Mouse (Mus musculus) cerebellum, adult (tissue): Measurements from ENCODE around the gene Plekha1.
A peak's percentile ranks its signal among the peaks of the same experiment; 100 is the strongest.

Experiments used
- ATAC-seq: cut with Nextera tagmentation; 2 replicates; pipeline ENCODE4 v1.9.2; 2017; ENCODE audit warnings: mild to moderate bottlenecking, moderate library complexity, mixed read lengths; ENCODE audit not compliant: insufficient number of reproducible peaks, low FRiP score, low TSS enrichment

Gene Plekha1

DNA sequence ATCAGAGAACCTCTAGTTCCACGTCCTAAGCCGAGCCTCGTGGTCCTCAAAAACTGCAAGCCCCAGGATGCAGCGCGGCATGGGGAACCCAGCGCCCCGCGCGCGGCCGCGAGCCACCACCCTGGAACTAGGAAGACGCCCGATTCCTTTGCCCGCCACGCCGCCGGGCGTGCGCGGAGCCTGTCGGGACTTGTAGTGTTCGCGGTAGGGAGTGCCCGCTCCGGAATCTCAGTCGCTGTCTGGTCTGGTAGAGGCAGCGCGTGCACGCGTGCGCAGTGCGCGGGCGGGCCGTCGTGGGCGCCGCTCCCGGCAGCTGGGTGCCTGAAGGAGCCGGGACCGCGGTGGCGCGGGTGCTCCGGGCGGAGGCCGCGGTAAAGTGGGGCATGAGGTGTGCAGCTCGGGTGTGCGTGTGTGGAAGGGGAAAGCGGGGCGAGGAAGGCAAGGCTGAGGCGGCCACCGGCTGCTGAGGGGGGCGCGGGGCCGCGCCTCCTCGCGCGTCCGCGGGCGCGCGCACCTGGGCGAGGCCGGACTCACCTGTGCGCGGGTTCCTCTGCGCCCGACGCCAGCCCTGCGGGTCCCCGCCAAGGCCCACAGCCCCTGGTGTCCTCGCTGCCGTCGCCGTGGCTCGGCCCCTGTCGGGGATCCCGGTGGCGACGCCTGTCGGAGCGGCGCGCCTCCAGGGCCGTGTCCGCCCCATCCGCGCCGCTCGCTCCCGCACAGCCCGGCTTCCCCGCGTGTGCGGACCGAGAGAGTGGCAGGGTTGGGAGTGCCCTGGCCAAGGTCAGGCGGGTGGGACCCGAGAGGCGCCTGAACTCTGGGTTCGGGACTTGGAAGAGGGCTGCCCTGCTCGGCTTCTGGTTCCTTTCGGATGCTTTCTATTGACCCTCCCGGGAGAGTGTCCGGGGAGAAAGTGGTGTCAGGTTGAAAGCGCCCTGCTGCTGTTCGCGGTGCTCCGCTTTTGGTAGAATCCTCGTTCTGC lies at the start of gene Plekha1:
Gene Plekha1, plus strand, starts transcription at position 144 of the 979 bp plus-strand sequence.
- peak; percentile 99 for ATAC-seq

DNA sequence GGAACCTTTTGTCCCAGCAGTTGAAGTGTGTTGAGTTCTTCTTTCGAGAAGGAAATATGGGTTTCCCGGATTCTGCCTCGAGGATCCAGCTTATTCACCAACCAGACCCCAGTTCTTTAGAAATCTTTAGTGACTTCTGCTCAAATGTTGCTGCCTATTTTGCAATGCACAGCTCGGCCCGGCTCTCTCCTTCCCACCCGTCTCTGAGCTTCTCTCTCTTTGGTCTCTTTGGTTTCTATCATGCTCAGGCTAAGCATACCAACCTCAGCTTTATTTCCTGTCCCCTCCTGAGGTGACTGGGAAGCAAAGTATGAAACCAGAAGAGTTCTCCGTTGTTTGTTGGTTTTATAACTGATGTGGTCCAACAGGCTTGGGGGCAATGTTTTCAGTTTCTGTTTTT lies 49.3 kb upstream of the Plekha1 start:
- no peak for ATAC-seq

DNA sequence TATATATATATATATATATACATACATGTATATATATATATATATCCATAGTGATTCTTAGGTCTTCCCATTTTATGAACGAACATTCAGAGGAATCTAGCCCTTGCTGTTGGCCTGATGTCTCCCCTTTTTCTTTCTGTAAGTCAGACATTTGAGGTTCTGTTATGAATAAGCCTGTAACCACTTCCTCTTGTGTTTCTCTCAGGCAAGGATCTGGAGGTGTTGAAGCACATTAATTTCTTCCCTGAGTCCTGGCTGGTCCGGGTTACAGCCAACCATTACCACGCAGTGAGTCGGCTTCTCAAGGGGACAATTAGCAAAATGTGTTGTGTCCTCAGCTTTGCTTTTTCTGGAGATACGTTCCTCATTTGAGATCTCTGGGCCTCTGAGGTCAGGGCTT lies 46.7 kb upstream of the Plekha1 start:
- ATAC-seq: no peak

DNA sequence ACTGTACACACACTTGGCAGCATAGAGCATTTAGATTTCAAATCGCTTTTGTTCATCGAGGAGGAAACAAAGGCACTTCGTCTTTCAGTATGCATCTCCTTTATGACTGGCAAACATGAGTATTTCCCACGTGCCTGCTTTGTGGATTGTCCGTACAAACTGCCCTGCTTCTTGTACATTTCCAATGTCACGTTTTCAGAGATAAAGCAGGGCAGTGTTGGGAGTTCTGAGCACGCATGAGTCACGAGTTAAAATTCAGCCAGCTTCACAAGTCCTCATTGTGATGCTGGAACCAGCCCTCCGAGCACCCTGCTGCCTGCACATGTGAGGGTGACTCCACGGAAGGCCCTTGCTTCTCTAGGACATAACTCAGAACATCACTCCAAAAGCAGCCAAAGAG lies 45.9 kb upstream of the Plekha1 start:
- ATAC-seq: no peak

DNA sequence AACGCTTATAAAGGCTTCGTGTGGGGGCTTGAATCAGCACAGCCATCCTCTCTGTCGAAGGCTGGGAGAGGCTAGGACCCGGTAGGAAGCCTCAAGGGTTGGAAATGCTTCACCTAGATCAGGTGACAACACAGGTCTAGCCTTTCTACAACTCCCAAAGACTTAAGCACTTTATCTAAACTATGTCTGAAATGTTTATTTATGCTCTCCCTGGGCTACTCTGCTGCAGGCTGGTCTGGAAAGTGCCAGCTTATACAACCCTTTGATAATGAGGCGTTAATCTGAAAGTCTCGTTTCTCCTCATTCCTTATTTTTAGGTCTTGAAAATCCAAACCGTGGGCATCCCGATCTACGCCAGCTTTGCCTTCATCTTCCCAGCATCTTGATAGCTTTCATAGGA lies 41.6 kb upstream of the Plekha1 start:
- no peak for ATAC-seq

DNA sequence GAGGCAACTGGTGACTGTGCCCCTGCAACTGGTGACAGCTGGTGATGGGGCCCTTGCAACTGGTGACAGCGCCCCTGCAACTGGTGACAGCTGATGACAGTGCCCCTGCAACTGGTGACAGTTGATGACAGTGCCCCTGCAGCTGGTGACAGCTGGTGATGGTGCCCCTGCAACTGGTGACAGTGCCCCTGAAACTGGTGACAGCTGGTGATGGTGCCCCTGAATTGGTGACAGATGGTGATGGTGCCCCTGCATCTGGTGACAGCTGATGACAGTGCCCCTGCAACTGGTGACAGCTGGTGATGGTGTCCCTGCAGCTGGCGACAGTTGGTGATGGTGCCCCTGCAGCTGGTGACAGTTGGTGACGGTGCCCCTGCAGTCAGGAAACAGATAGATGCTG lies 39.2 kb upstream of the Plekha1 start:
- no peak for ATAC-seq

DNA sequence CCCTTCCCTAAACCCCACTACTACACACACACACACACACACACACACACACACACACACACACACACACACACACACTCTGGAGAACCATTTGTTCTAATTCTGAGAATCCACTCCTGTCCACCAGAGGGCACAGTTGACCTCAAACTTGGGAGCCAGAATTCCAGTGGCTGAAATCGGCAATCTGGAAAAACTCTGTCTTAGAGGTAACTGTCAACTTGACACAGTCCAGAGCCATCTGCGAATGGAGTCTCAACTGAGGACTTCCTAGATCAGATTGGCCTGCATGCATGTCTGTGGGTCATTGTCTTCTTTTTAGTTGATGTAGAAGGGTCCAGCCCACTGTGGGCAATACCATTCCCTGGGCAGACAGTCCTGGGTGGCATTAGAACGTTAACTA lies 38.1 kb upstream of the Plekha1 start:
- ATAC-seq: no peak

DNA sequence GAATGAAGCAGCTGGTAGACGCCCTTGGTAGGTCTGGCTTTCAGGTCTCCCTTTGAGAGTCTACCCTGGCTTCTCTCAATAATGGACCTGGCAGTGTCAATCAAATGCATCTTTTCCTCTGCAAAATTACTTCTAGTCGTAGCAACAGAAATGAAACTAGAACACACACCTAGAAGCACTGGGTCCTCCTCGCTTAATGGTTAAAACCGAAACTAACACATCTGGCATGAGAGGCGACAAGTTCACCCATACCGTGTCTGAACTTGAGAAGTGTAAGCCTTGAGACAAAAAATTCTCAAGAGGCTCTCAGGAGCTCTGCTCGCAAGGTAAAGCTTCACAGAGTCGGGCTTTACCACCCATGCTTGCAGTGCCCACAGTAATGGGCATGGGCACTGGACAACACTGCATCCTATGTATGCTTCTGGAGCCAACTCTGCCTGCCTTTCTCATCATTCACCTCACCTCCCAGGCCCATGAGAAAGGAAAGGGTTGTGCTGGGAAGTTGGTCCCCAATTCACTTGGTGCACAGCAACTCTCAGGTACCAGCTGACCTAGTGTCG lies 37.6 kb upstream of the Plekha1 start:
- no peak for ATAC-seq

DNA sequence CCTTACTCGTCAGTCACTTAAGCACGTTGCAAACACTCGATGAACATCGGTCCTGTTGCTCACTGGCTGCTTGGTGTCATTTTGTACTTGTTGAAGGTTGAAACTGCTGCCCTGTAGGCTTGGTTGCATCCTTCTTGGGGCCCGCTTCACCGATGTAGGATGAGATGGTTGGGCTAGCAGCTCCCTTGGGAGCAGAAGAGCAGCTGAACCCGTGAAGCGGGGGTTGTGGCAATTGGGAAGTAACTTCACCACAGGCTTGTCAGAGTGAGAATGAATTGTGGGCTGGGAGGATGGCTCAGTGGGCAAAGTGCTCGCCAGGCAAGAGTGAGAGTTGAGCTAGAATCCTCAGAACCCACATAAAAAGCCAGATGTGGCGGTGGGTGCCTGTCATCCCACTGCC lies 37.1 kb upstream of the Plekha1 start:
- no peak for ATAC-seq

DNA sequence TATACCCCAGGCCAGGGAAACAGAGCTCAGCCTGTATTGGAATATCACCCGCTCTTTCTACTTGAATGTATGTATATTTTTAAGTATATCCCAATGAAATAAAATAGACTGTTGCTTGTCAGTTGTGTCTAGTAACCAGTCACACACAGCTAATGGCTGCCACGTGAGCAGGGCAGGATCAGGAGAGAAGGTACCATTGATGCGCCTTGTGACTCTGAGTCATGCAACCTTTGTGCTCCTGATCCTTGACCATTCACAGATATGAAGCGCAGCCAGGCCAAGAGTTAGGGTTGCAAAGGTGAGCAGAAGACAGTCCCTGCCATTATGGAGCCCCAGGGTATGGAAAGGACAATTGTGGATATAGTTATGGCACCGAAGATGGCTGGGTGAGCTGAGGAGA lies 34.0 kb upstream of the Plekha1 start:
- no peak for ATAC-seq

DNA sequence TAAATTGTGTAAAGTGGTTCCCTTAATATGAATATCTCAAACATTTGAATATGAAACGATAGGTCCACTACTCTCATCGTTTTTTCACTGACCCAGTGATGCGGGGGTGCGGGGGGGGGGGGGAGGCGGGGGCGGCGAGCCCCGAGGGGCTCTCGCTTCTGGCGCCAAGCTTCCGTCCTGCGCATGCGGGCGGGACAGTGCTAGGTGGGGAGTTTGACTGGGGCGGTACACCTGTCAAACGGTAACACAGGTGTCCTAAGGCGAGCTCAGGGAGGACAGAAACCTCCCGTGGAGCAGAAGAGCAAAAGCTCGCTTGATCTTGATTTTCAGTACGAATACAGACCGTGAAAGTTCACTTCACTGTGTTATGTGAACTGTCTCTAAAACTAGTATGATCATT lies 31.3 kb upstream of the Plekha1 start:
- peak; percentile 90 for ATAC-seq

DNA sequence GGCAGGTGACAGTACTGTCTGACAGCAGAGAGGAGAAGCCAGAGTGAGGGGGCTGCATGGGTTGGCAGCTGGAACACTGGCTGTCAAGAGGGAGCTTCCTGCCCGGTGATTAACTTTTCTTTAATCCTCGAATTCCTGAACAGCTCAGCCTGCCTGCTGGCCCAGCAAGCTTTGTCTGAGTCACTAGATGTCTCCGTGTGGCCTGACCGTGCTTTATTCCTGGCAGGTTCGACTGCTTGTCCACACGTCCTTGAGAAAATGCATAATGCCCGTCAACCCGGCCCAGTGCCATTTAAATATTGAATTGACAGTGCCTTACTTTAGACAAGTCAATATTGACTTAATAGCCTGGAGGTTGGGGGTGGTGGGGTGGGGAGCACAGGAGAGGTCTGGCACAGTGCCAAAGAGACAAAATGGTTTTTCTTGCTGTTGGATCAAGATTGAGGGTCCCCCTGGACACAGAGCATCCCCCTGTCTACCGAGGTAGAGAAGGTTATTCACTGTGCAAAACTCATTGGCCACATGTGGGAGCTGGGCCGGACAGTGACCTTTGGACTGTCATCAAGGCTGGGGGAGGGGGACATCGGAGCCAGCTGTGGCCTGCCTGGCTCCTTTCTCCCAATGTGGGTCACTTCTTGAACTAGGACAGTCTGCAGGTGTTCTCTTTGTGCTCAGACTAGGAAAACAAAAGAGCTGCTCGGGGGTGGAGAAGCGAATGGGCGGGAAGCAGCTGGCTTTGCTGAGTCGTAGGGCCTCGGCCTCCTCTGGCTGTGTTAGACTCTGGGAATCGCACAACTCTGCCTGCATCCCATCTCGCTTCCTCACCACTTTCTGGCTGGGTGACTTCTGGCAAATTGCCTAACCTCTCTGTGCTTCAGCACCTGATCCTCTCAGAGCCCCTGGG lies 30.3 kb upstream of the Plekha1 start:
- no peak for ATAC-seq

DNA sequence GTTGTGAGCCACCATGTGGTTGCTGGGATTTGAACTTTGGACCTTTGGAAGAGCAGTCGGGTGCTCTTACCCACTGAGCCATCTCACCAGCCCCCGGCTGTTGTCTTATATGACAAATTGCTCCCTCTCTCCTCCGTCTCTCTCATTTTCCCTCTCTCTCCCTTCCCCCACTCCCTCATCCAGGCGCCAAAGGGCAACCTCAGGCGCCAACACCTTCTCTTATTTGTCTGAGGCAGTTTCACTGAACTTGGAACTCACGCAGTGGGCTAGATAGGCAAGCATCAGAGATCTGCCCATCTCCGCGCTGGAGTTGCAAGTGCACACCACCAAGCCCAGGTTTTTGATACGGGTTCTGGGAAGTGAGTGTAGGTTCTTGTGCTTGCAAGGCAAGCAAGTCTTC lies 29.5 kb upstream of the Plekha1 start:
- ATAC-seq: no peak

DNA sequence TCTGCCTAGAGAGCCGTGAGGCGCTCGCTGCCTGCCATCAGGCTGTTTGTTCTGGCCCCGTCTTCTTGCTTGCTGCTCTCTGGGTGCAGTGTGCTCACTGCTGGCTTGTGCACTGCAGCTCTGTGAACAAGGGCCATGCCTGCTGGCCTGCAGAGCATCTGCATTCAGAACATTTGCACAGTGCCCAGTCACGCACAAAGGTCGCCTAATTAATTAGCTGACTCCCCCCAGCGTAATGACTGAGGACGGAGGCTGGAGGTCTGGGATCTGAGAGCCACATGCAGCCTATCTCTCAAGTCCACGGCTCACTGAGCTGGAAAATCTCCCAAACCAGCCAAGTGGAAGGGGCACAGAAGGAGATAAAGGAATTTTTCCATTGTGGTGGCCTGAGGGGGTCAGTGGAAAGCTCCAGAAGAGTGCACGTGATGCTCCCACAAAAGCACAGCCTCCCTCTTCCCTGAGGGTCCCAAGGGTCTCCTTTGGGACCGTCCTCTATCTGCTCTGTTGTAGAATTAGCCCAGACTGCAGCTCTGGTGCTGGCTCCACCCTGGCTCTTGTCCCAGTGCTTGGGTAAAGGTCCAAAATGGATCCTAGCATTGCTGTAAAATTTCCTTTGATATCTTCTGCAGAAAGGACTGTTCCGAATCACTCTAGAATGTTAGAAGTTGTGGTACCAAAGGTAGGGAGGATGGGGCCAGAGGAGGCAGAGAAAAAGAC lies 27.5 kb upstream of the Plekha1 start:
- peak; percentile 68 for ATAC-seq

DNA sequence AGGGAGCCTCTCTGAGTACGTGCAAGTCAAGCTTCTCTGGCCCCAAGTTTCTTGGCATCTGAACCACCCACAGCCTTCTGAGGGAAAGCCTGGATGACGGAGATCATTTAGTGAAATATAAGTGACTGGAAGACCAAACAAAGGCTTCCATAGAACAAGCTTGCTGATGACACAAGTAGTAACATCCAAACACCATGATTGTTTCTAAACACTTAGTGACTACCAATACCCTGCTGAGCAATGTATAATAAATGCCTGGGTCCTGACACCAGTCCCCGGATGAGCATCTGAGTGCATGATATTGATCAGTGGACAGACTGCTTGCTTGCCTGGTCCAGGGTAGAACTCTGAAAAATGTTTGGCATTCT lies 26.9 kb upstream of the Plekha1 start:
- peak; percentile 8; the same call in 1 of the 2 replicates for ATAC-seq

DNA sequence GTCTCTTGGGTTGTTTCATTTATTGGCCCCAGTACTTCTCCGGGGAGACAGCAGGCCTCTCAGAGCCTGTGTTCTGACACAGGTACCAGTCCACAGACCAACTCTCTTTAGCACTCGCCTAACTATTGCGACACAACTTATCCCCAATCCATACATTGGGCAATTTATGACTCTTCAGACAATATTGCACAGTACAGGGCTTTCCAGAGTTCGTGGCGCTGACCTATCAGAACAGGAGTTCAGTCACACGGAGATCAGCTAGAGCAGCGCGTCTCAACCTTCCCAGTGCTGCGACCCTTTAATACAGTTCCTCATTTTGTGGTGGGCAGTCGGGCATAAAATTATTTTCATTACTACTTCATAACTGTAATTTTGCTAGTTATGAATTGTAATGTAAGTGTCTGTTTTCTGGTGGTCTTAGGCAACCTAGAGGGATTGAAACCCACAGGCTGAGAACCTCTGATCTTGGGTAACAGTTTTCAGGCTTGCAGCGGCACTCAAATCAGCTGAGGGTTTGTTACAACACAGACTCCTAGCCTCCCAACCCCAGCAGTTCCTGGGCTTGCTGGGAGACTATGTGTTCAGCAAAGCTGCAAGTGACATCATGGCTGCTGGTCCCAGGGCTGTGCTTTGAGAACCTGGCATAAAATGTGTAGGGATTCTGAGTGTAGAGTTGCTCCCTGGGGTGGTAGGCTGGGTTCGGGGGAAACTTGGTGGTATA lies 26.0 kb upstream of the Plekha1 start:
- no peak for ATAC-seq

DNA sequence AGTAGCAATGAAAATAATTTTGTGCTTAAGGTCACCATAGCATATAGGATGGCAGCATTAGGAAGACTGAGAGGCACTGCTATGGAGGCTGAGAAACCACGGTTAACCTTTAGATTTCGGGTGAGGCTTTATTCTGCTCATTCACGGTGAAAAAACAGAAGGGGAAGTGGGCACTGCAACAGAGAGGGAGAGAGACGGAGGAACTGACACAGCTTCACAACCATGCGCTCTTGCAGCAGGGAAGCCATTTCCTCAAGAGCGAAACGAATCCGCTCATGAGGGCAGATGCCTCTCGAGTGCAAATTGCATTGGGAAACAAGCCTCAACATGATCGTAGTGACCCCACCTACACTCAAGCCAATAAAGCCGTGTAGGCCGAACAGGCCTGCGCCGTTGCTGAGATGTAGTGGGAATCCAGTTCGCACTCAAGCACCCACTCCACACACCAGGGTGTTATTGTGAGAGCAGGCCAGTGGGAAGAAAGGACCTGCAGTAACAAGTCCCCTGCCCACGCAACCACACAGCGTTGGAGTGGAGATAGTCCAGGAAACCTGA lies 18.3 kb upstream of the Plekha1 start:
- no peak for ATAC-seq

DNA sequence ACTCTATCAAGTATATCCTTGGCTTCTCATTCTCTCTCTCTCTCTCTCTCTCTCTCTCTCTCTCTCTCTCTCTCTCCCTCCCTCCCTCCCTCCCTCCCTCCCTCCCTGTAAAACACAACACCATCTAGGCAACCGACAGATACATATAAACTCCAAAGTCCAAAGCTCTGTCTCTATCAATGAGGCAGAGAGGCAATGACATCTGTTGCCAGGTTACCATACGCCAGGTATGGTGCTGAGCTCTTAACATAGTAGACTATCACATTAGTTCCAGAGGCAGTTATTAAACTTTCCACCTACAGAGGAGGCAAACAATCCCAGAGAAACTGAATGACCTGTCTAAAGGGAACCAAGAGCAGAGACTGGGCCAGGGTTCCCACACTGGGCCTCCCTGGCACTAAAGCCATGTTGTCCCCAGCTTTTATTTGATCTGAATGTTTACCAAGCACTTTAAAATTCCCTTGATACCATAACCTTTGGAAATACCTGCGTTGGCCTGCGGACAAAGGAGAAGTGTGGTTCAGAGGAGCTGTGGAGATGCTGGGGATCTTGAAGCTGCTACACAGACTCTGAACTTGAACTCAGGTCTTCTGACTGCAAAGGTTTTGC lies 10.8 kb upstream of the Plekha1 start:
- no peak for ATAC-seq

DNA sequence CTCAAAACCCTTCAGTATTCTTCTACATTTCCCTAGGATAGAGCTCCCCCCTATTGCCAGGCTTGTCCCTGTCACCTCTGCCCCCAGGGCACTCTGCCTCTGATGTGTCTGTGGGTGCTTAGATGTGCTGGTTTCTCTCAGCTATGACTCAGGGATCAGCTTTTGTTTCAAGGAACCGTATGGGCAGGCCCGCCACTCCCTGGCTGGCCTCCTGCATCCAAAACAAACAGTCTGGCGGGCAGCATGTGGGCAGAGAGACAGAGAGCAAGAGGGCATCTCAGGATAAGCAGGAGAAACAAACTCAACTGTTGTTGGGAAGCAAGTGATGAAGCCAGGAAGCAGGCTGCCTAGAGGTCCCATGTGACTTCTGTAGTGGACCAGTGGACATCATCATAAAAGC lies 9.9 kb upstream of the Plekha1 start:
- ATAC-seq: peak; percentile 75; the same call in 1 of the 2 replicates
